Mouse (Mus musculus) gastrocnemius, postnatal 14 days (tissue): ENCODE measurements around the gene Cipc. TPM values are rescaled to one million over a fixed set of nuclear protein-coding genes. Genes with fewer than 3 reads are reported as not detected.

ENCODE experiments used
- total RNA-seq, 2 experiments: library from RNA; stranded (reverse); gene quantifications; 2 replicates each; pipeline ENCODE4 v1.2.3; 2021

The Cipc gene
- total RNA-seq, 2 experiments from 2014 or later, result 20.2 to 20.3 TPM

Other genes starting within 250 kb of the Cipc start
- gene Angel1, start 220.6 kb upstream of the Cipc start, total RNA-seq, result 1 to 10 TPM; 4.6 to 4.7 TPM
- not detected for gene Lrrc74a, start 212.7 kb upstream of the Cipc start, total RNA-seq
- gene Irf2bpl, start 62.2 kb upstream of the Cipc start, total RNA-seq, result 10 to 100 TPM; 41.8 to 42.8 TPM
- not detected for gene Zdhhc22, start 43.4 kb downstream of the Cipc start, total RNA-seq
- gene Tmem63c, start 74.3 kb downstream of the Cipc start, total RNA-seq, result under 1 TPM; 0.07 to 0.10 TPM
- gene Ngb, start 155.5 kb downstream of the Cipc start, total RNA-seq, result under 1 TPM in 1 of 2 experiments, not detected in 1; 0.27 TPM
- gene Gstz1, start 200.1 kb downstream of the Cipc start, total RNA-seq, result 10 to 100 TPM; 41.5 to 41.7 TPM
- 1 to 10 TPM; 5.8 to 6.2 TPM for gene Pomt2, start 200.9 kb downstream of the Cipc start, total RNA-seq